Comparison of ENCODE assay signal across 15 mouse cellular contexts in genomic region chr1:44683723-44684122, GRCm38 (mm10).
"Had no signal": no experiment of that assay in that cellular context is flagged by ENCODE, and none has a peak within 500 bp of the region (broad histone marks: within the 10 kb centered on the region; RNA-seq: fewer than 3 reads in every experiment).

No protein-coding gene starts in this region.

- H3K27me3 ChIP-seq: liver, embryonic 13.5 days; lung, embryonic 15.5 days; megakaryocyte, embryonic 14.5 days; neural tube, embryonic 12.5 days; stomach, embryonic 15.5 days had no signal

- H3K4me3 ChIP-seq: liver, embryonic 13.5 days; lung, embryonic 15.5 days; megakaryocyte, embryonic 14.5 days; neural tube, embryonic 12.5 days; stomach, embryonic 15.5 days had no signal

- ATAC-seq: liver, postnatal 0 days had no signal

- H3K27ac ChIP-seq: liver, embryonic 13.5 days; lung, embryonic 15.5 days; macrophage; neural tube, embryonic 12.5 days; stomach, embryonic 15.5 days had no signal

- DNase-seq: kidney, adult 11 months; kidney, adult 9 months; kidney, postnatal 14 days; liver; liver, embryonic 13.5 days; liver, postnatal 0 days; lung, postnatal 14 days; right cerebral cortex, postnatal 14 days; thymus, adult 2 months; thymus, postnatal 25 days had no signal

- H3K4me2 ChIP-seq: liver, embryonic 13.5 days; lung, embryonic 15.5 days; neural tube, embryonic 12.5 days; stomach, embryonic 15.5 days had no signal

- H3K9me3 ChIP-seq: liver, embryonic 13.5 days; lung, embryonic 15.5 days; neural tube, embryonic 12.5 days; stomach, embryonic 15.5 days had no signal

- H3K36me3 ChIP-seq: liver, embryonic 13.5 days; lung, embryonic 15.5 days; neural tube, embryonic 12.5 days; stomach, embryonic 15.5 days had no signal

- H3K9ac ChIP-seq: liver, embryonic 13.5 days; liver, postnatal 0 days; lung, embryonic 15.5 days; neural tube, embryonic 12.5 days; stomach, embryonic 15.5 days had no signal

- H3K4me1 ChIP-seq: liver, embryonic 13.5 days; megakaryocyte, embryonic 14.5 days; neural tube, embryonic 12.5 days; stomach, embryonic 15.5 days had no signal
